Mouse (Mus musculus): ENCODE results near the gene Wee2. TPM values are rescaled to one million over a fixed set of nuclear protein-coding genes. Genes with fewer than 3 reads are reported as not detected.
A peak's percentile ranks its signal among the peaks of the same experiment; 100 is the strongest.

Gene Wee2
- polyA plus RNA-seq, 1 experiment from 2014 or later = not detected

- no peak for TF ChIP-seq EP300 (IDR thresholded peaks at IDR 0.05; ENCODE audit: low read depth)
- TF ChIP-seq CTCF (IDR thresholded peaks at IDR 0.05; ENCODE audit: low read depth) = no peak
- no peaks in the 10 kb centered on the region for H3K36me3 ChIP-seq (replicated peaks; ENCODE audit: insufficient read depth, low read length)
- H3K4me2 ChIP-seq (ENCODE audit: low read depth, low read length) = no peak overlapping the region
- ATAC-seq = no peak
- no peak overlapping the region for H3K9ac ChIP-seq (replicated peaks)
- peak overlapping the region; percentile 22; the same call in 1 of the 2 replicates for H3K27ac ChIP-seq (ENCODE audit: low read depth)
- H3K27me3 ChIP-seq (ENCODE audit: insufficient read depth, low read length) = peaks cover 2% of the 10 kb centered on the region; the same call in 1 of the 2 replicates
- H3K4me1 ChIP-seq (ENCODE audit: insufficient read depth) = peaks cover 39% of the 10 kb centered on the region
- H3K4me3 ChIP-seq (ENCODE audit: low read depth, low read length) = no peak overlapping the region
- no peak for DNase-seq
- H3K9me3 ChIP-seq (ENCODE audit: low read length) = no peaks in the 10 kb centered on the region
These were observed 7.1 kb upstream of the Wee2 start for GRCm38 (mm10) chr6:40431812-40432211.

GRCm38 (mm10) chr6:40432346-40433275 lies 6.3 kb upstream of the Wee2 start:
- Histone ChIP-seq H3K27me3 (ENCODE audit: insufficient read depth, low read length) (peaks cover 2% of the 10 kb centered on the region; the same call in 1 of the 2 replicates), H3K27ac (ENCODE audit: low read depth) (no peak overlapping the region), H3K36me3 (replicated peaks; ENCODE audit: insufficient read depth, low read length) (no peaks in the 10 kb centered on the region), H3K4me1 (ENCODE audit: insufficient read depth) (peaks cover 39% of the 10 kb centered on the region), H3K4me3 (ENCODE audit: low read depth, low read length) (no peak overlapping the region), H3K9me3 (ENCODE audit: low read length) (no peaks in the 10 kb centered on the region), H3K9ac (replicated peaks) (no peak overlapping the region), H3K4me2 (ENCODE audit: low read depth, low read length) (no peak overlapping the region)
- ATAC-seq = no peak
- DNase-seq = no peak
- 70% methylated on average over 17 of the region's 17 CpGs for WGBS (ENCODE audit: insufficient replicate concordance)
- no peak for TF ChIP-seq EP300 (IDR thresholded peaks at IDR 0.05; ENCODE audit: low read depth)
- no peak for TF ChIP-seq CTCF (IDR thresholded peaks at IDR 0.05; ENCODE audit: low read depth)

GRCm38 (mm10) chr6:40434697-40435096 lies 4.2 kb upstream of the Wee2 start:
- H3K27ac ChIP-seq (ENCODE audit: low read depth) = no peak overlapping the region
- DNase-seq (no peak), ATAC-seq (no peak)
- H3K4me3 ChIP-seq (ENCODE audit: low read depth, low read length) = peak overlapping the region; percentile 82
- WGBS (ENCODE audit: insufficient replicate concordance) = 28% methylated on average over 7 of the region's 7 CpGs
- H3K9me3 ChIP-seq (ENCODE audit: low read length) = no peaks in the 10 kb centered on the region
- H3K27me3 ChIP-seq (ENCODE audit: insufficient read depth, low read length) = peaks cover 6% of the 10 kb centered on the region; the same call in 1 of the 2 replicates
- no peak for TF ChIP-seq CTCF (IDR thresholded peaks at IDR 0.05; ENCODE audit: low read depth)
- TF ChIP-seq EP300 (IDR thresholded peaks at IDR 0.05; ENCODE audit: low read depth) = no peak
- H3K36me3 ChIP-seq (replicated peaks; ENCODE audit: insufficient read depth, low read length) = no peaks in the 10 kb centered on the region
- H3K4me2 ChIP-seq (ENCODE audit: low read depth, low read length) = peak overlapping the region; percentile 91
- H3K4me1 ChIP-seq (ENCODE audit: insufficient read depth) = peaks cover 35% of the 10 kb centered on the region
- peak overlapping the region; percentile 83 for H3K9ac ChIP-seq (replicated peaks)

GRCm38 (mm10) chr6:40435151-40436046 lies 3.5 kb upstream of the Wee2 start:
- TF ChIP-seq CTCF (IDR thresholded peaks at IDR 0.05; ENCODE audit: low read depth) = 0 out of 2 replicates have a peak, but pooled peaks have one; percentile 14
- TF ChIP-seq EP300 (IDR thresholded peaks at IDR 0.05; ENCODE audit: low read depth) = no peak
- WGBS (ENCODE audit: insufficient replicate concordance) = under 1% methylated on average over 66 of the region's 72 CpGs
- Histone ChIP-seq H3K9ac (replicated peaks) (peak overlapping the region; percentile 83), H3K4me1 (ENCODE audit: insufficient read depth) (peaks cover 31% of the 10 kb centered on the region), H3K9me3 (ENCODE audit: low read length) (no peaks in the 10 kb centered on the region), H3K27ac (ENCODE audit: low read depth) (peak overlapping the region; percentile 40; the same call in 1 of the 2 replicates), H3K27me3 (ENCODE audit: insufficient read depth, low read length) (peaks cover 6% of the 10 kb centered on the region; the same call in 1 of the 2 replicates), H3K36me3 (replicated peaks; ENCODE audit: insufficient read depth, low read length) (no peaks in the 10 kb centered on the region), H3K4me2 (ENCODE audit: low read depth, low read length) (peak overlapping the region; percentile 91), H3K4me3 (ENCODE audit: low read depth, low read length) (peak overlapping the region; percentile 82)
- ATAC-seq (peak; percentile 26), DNase-seq (peak; percentile 38)

- WGBS (ENCODE audit: insufficient replicate concordance) = 2% methylated on average over 23 of the region's 38 CpGs
These were observed 2.8 kb upstream of the Wee2 start, which contains the start of gene E330009J07Rik for GRCm38 (mm10) chr6:40436047-40436483. E330009J07Rik (minus strand) TSS chr6:40436135.

More at GRCm38 (mm10) chr6:40436047-40436483, 2.8 kb upstream of the Wee2 start, which contains the start of gene E330009J07Rik:
- Histone ChIP-seq H3K4me2 (ENCODE audit: low read depth, low read length) (peak within 1 kb of the TSS; percentile 91), H3K27ac (ENCODE audit: low read depth) (peak within 1 kb of the TSS; percentile 40; the same call in 1 of the 2 replicates), H3K27me3 (ENCODE audit: insufficient read depth, low read length) (peaks cover 6% of the 10 kb centered on the region; the same call in 1 of the 2 replicates), H3K36me3 (replicated peaks; ENCODE audit: insufficient read depth, low read length) (no peaks in the 10 kb centered on the region), H3K9me3 (ENCODE audit: low read length) (no peaks in the 10 kb centered on the region), H3K9ac (replicated peaks) (peak within 1 kb of the TSS; percentile 83), H3K4me1 (ENCODE audit: insufficient read depth) (peaks cover 25% of the 10 kb centered on the region), H3K4me3 (ENCODE audit: low read depth, low read length) (peak within 1 kb of the TSS; percentile 82)
- DNase-seq (peak; percentile 85), ATAC-seq (peak; percentile 84)
- no peak for TF ChIP-seq CTCF (IDR thresholded peaks at IDR 0.05; ENCODE audit: low read depth)
- no peak for TF ChIP-seq EP300 (IDR thresholded peaks at IDR 0.05; ENCODE audit: low read depth)
